Mouse (Mus musculus) limb, embryonic 11.5 days (tissue): ENCODE data around the gene Stpg3. TPM values are rescaled to one million over a fixed set of nuclear protein-coding genes. Genes with fewer than 3 reads are reported as not detected.
A peak's percentile ranks its signal among the peaks of the same experiment; 100 is the strongest.

ENCODE experiments used
- ATAC-seq: fragments of 200-750 bp; cut with Nextera tagmentation; 2 replicates; pipeline ENCODE4 v1.8.0; 2017; ENCODE audit warnings: low read depth; ENCODE audit not compliant: insufficient number of reproducible peaks, low FRiP score, low TSS enrichment
- DNase-seq: peaks from one replicate; pipeline ENCODE4 v3.0.0-alpha.2; 2015; ENCODE audit warnings: low spot score
- H3K27ac ChIP-seq: fragments of 300-500 bp; sonication (generic); replicated peaks from 2 replicates; pipeline ENCODE4 v1.5.1; 2014; ENCODE audit warnings: low read depth, mild to moderate bottlenecking, low read length
- H3K27me3 ChIP-seq: fragments of 300-500 bp; sonication (generic); 2 replicates; pipeline ENCODE4 v1.6.1; 2014; ENCODE audit warnings: mild to moderate bottlenecking, low read length, mixed read lengths; ENCODE audit not compliant: control insufficient read depth, insufficient read depth
- H3K36me3 ChIP-seq: fragments of 300-500 bp; sonication (generic); 2 replicates; pipeline ENCODE4 v1.6.1; 2014; ENCODE audit warnings: mild to moderate bottlenecking, low read length, moderate library complexity, mixed read lengths; ENCODE audit not compliant: control insufficient read depth, insufficient read depth
- H3K4me1 ChIP-seq: fragments of 300-500 bp; sonication (generic); 2 replicates; pipeline ENCODE4 v1.6.1; 2014; ENCODE audit warnings: low read length, mixed read lengths; ENCODE audit not compliant: control insufficient read depth, insufficient read depth
- H3K4me2 ChIP-seq: fragments of 300-500 bp; sonication (generic); 2 replicates; pipeline ENCODE4 v1.6.1; 2014; ENCODE audit warnings: low read depth, mild to moderate bottlenecking, moderate library complexity; ENCODE audit not compliant: severe bottlenecking
- H3K4me3 ChIP-seq: fragments of 300-500 bp; sonication (generic); 2 replicates; pipeline ENCODE4 v1.5.1; 2014; ENCODE audit warnings: low read depth, low read length
- H3K9ac ChIP-seq: fragments of 300-500 bp; sonication (generic); 2 replicates; pipeline ENCODE4 v1.6.1; 2014; ENCODE audit warnings: mild to moderate bottlenecking, low read length
- H3K9me3 ChIP-seq: fragments of 300-500 bp; sonication (generic); 2 replicates; pipeline ENCODE4 v1.6.1; 2016; ENCODE audit warnings: low read length; ENCODE audit not compliant: control insufficient read depth
- WGBS: fragments of 180-500 bp; shearing (Covaris S2); extraction: QIAGEN DNeasy Blood & Tissue Kit; methylation state at CpG from one replicate; pipeline ENCODE4 v1.1.7; 2014; 5-methylcytosine and 5-hydroxymethylcytosine counted together
- polyA plus RNA-seq: library from polyadenylated mRNA; unstranded; fragments of >200 nt; fragmentation: Nextera tagmentation; extraction: Ambion mirVana; gene quantifications from 2 replicates; pipeline ENCODE4 v1.2.1, GENCODE M21; 2014

Stpg3 gene
- polyA plus RNA-seq, 1 experiment from 2014 or later, result 0.19 TPM

GRCm38 (mm10) chr2:25195211-25196156, 19.0 kb downstream of the Stpg3 start:
- Histone ChIP-seq H3K27ac (no peak overlapping the region), H3K36me3 (peaks cover 9% of the 10 kb centered on the region), H3K4me2 (peak overlapping the region; percentile 40), H3K27me3 (peaks cover 22% of the 10 kb centered on the region), H3K9ac (no peak overlapping the region), H3K9me3 (no peaks in the 10 kb centered on the region), H3K4me3 (peak overlapping the region; percentile 20), H3K4me1 (peaks cover 8% of the 10 kb centered on the region; the same call in 1 of the 2 replicates)
- ATAC-seq (no peak), DNase-seq (no peak)
- 18% methylated on average over 55 of the region's 55 CpGs for WGBS

DNA sequence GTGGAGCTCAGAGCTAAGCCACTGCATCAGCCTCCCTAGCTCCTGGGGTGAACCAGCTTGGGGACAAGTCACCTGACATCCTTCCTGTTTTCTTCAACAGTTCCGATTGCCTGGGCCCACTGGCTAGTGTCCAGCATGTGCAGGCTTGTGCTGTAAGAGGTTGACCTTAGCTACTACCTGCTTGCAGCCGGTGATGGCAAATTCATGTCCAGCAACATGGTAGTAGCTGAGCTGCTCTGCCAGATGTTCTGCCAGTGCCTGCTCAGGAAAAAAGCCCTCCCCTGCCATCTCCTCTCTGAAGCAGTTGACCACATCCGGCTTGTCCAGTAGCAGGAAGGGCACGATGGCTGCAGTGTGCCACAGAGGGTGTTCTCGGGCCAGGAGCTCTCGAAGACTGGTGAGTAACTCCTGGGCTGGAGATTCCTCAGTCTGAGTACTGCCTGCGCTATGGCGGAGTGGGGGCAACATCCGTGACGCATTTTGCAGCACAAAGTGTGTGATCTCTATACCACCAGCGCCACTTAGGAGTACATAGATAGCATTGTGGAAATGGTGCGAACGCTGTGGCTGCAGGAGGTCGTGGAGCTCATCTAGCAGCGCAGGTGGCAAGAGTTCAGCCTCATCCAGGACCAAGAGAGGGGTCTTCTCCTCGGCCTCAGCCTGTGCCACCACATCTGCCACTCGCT, 19.8 kb downstream of the Stpg3 start:
- no peak overlapping the region for H3K27ac ChIP-seq
- ATAC-seq, result no peak
- DNase-seq, result no peak
- peaks cover 8% of the 10 kb centered on the region; the same call in 1 of the 2 replicates for H3K4me1 ChIP-seq
- 86% methylated on average over 17 of the region's 17 CpGs for WGBS
- no peak overlapping the region for H3K9ac ChIP-seq
- peaks cover 22% of the 10 kb centered on the region for H3K27me3 ChIP-seq
- no peaks in the 10 kb centered on the region for H3K9me3 ChIP-seq
- H3K36me3 ChIP-seq, result peaks cover 1% of the 10 kb centered on the region
- no peak overlapping the region for H3K4me3 ChIP-seq
- H3K4me2 ChIP-seq, result no peak overlapping the region

- H3K27ac ChIP-seq, result no peak overlapping the region
- peaks cover 22% of the 10 kb centered on the region for H3K27me3 ChIP-seq
- no peak overlapping the region for H3K4me2 ChIP-seq
- ATAC-seq, result no peak
- no peak overlapping the region for H3K9ac ChIP-seq
- H3K36me3 ChIP-seq, result no peaks in the 10 kb centered on the region
- no peaks in the 10 kb centered on the region for H3K9me3 ChIP-seq
- peaks cover 8% of the 10 kb centered on the region; the same call in 1 of the 2 replicates for H3K4me1 ChIP-seq
- WGBS, result 77% methylated on average over 5 of the region's 5 CpGs
- DNase-seq, result no peak
- H3K4me3 ChIP-seq, result no peak overlapping the region
Measured at GRCm38 (mm10) chr2:25194006-25194405, 20.4 kb downstream of the Stpg3 start.

GRCm38 (mm10) chr2:25193330-25193770, 21.1 kb downstream of the Stpg3 start:
- DNase-seq (peak; percentile 90), ATAC-seq (0 out of 2 replicates have a peak, but pooled peaks have one; percentile 65)
- Histone ChIP-seq H3K9me3 (no peaks in the 10 kb centered on the region), H3K4me1 (peaks cover 8% of the 10 kb centered on the region; the same call in 1 of the 2 replicates), H3K4me3 (no peak overlapping the region), H3K27me3 (peaks cover 22% of the 10 kb centered on the region), H3K4me2 (no peak overlapping the region), H3K36me3 (no peaks in the 10 kb centered on the region), H3K9ac (no peak overlapping the region), H3K27ac (no peak overlapping the region)
- WGBS, result 2% methylated on average over 6 of the region's 6 CpGs

DNA sequence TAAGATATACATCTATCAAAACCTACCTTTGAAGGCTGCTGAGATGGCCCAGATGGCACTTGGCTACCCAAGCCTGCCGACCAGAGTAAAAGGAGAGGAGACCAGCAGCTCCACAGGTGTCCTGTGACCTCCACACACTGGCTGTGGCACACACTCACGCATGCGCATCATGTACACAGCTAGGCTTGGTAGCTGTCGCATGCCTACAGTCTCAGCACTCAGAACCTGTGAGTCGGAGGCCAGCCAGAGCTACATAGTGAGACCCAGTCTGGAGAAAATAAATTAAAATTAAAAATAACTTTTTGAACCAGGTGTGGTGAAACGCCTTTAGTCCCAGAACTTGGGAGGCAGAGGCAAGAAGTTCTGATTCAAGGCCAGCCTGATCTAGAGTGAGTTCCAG, 26.6 kb downstream of the Stpg3 start:
- peaks cover 6% of the 10 kb centered on the region; the same call in 1 of the 2 replicates for H3K4me1 ChIP-seq
- no peak overlapping the region for H3K4me2 ChIP-seq
- DNase-seq (no peak), ATAC-seq (no peak)
- H3K27me3 ChIP-seq, result peaks cover 10% of the 10 kb centered on the region; the same call in 1 of the 2 replicates
- no peaks in the 10 kb centered on the region for H3K36me3 ChIP-seq
- H3K4me3 ChIP-seq, result no peak overlapping the region
- H3K9me3 ChIP-seq, result no peaks in the 10 kb centered on the region
- 86% methylated on average over 6 of the region's 6 CpGs for WGBS
- H3K9ac ChIP-seq, result no peak overlapping the region
- H3K27ac ChIP-seq, result no peak overlapping the region

DNA sequence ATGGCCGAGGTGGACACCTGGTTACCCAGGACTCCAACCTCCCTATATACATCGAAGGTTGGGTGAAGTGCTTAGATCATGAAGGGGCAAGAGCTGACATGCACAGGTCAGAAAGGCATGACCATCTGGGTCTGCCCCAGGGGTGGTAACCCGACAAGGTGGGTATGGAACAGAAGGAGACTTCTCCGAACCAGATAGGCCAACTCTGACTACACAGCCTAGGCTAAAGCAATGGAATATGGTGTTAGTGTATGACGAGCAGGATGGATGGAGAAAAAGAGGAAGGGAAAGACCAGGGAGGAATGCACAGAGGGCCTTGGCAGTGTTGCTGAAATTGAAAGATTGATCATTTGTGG, 27.9 kb downstream of the Stpg3 start:
- no peak for ATAC-seq
- H3K9me3 ChIP-seq, result no peaks in the 10 kb centered on the region
- no peak overlapping the region for H3K9ac ChIP-seq
- peak overlapping the region; percentile 38 for H3K4me3 ChIP-seq
- H3K27ac ChIP-seq, result no peak overlapping the region
- H3K36me3 ChIP-seq, result no peaks in the 10 kb centered on the region
- peaks cover 16% of the 10 kb centered on the region for H3K27me3 ChIP-seq
- H3K4me1 ChIP-seq, result peaks cover 10% of the 10 kb centered on the region; the same call in 1 of the 2 replicates
- H3K4me2 ChIP-seq, result no peak overlapping the region
- WGBS, result 35% methylated on average over 5 of the region's 5 CpGs
- DNase-seq, result no peak

DNA sequence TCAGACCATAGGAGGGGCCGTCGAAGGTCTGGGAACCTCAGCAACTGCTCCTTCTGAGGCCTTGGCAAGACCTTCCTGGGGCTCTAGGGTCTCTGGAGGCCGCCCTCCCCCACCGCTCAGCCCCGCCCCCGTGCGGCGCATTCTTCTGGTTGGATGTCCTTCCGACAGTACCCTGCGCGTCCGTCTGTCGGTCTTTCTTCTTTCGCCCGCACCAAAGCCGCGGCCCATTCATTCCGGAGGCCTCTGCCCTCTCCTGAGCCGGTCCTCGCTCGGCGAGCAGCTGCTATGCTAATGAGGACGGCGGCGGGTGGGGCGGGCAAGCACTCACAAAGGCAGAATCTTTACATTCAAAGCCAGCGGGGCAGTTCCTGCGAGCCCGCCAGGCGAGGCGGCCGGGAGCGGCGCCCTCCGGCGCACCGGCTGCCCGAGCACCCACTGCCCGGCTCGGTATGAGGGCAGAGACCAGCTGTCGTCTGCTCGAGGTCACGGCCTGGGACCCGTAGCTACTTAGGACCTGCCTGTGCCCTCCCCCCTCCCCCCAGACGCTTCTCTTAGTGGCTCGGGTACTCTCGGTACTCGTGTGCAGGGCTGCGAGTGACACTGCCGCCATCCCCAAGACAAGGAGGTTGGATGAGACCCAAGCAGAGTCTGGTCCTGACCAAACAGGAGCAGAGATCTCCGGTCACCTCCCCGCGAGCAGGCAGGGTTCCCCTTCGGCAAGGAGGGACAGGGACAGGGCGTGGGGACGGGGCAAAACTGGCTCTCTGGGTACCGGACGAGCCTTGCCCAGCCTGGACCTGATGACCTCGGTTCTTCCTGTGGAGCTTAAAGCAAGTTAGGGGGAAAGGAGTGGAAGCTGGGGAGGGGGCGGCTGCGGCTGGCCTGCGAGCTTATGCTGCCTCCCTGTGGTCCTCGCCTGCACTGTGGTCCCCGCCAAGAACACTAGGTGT, 28.5 kb downstream of the Stpg3 start:
- peak overlapping the region; percentile 42; the same call in 1 of the 2 replicates for H3K27ac ChIP-seq
- H3K4me1 ChIP-seq, result peaks cover 13% of the 10 kb centered on the region; the same call in 1 of the 2 replicates
- peak overlapping the region; percentile 61 for H3K9ac ChIP-seq
- peaks cover 23% of the 10 kb centered on the region for H3K27me3 ChIP-seq
- H3K36me3 ChIP-seq, result no peaks in the 10 kb centered on the region
- DNase-seq, result peak; percentile 83
- under 1% methylated on average over 64 of the region's 64 CpGs for WGBS
- peak; percentile 69 for ATAC-seq
- peak overlapping the region; percentile 38 for H3K4me3 ChIP-seq
- peak overlapping the region; percentile 92 for H3K4me2 ChIP-seq
- no peaks in the 10 kb centered on the region for H3K9me3 ChIP-seq
